In genomic region chr1:135847139-135847562, GRCm38 (mm10) we compare ENCODE assay signal across 10 mouse cellular contexts. TPM values are rescaled to one million over a fixed set of nuclear protein-coding genes. Genes with fewer than 3 reads are reported as not detected.
A peak's percentile ranks its signal among the peaks of the same experiment; 100 is the strongest.
DNase-seq lines count a peak whose midpoint lies in the region; ATAC-seq and TF ChIP-seq lines count a peak whose summit lies in the region.
"Had no signal": no experiment of that assay in that cellular context is flagged by ENCODE, and none has a peak within 500 bp of the region (broad histone marks: within the 10 kb centered on the region; RNA-seq: fewer than 3 reads in every experiment).

No protein-coding gene starts in this region.

- H3K27me3 ChIP-seq in embryonic facial prominence, embryonic 10.5 days (replicated peaks; ENCODE audit: low read depth, poor library complexity, severe bottlenecking): 0 out of 2 replicates have a peak, but pooled peaks cover under 1% of the 10 kb centered on the region
- no peaks in the 10 kb centered on the region for H3K27me3 ChIP-seq in midbrain, postnatal 0 days (ENCODE audit: insufficient read depth, low read length)
- H3K27me3 ChIP-seq: embryonic facial prominence, embryonic 13.5 days; limb, embryonic 13.5 days had no signal

- no peak overlapping the region for H3K4me2 ChIP-seq in midbrain, postnatal 0 days (ENCODE audit: low read depth, low read length, poor library complexity, severe bottlenecking)
- H3K4me2 ChIP-seq: embryonic facial prominence, embryonic 13.5 days; limb, embryonic 13.5 days had no signal

- no peak for ATAC-seq in midbrain, postnatal 0 days (ENCODE audit: low FRiP score)

- H3K36me3 ChIP-seq in embryonic facial prominence, embryonic 10.5 days (replicated peaks): no peaks in the 10 kb centered on the region
- H3K36me3 ChIP-seq in midbrain, postnatal 0 days (ENCODE audit: insufficient read depth, low read length): no peaks in the 10 kb centered on the region
- H3K36me3 ChIP-seq: embryonic facial prominence, embryonic 13.5 days; limb, embryonic 13.5 days had no signal

- intact Hi-C loops in gastrocnemius, adult 2 months (cut with DNase I): no loop called here
- intact Hi-C loops in gastrocnemius, postnatal 14 days (cut with DNase I; ENCODE audit: low total_unique reads): no loop called here

- peaks cover 23% of the 10 kb centered on the region for H3K4me1 ChIP-seq in embryonic facial prominence, embryonic 10.5 days
- H3K4me1 ChIP-seq in midbrain, postnatal 0 days (ENCODE audit: insufficient read depth, low read length): no peaks in the 10 kb centered on the region

- no peak overlapping the region for H3K27ac ChIP-seq in gastrocnemius, adult 2 months
- no peak overlapping the region for H3K27ac ChIP-seq in embryonic facial prominence, embryonic 10.5 days (replicated peaks)
- no peak overlapping the region for H3K27ac ChIP-seq in midbrain, postnatal 0 days (ENCODE audit: low read depth, low read length)
- H3K27ac ChIP-seq: embryonic facial prominence, embryonic 13.5 days; limb, embryonic 13.5 days had no signal

- TF ChIP-seq CTCF in gastrocnemius, adult 2 months (IDR thresholded peaks at IDR 0.05): peak; percentile 59
- peak; percentile 64 for TF ChIP-seq CTCF in midbrain, postnatal 0 days (IDR thresholded peaks at IDR 0.05)

- no peak overlapping the region for H3K9ac ChIP-seq in midbrain, postnatal 0 days (replicated peaks; ENCODE audit: low read length, poor library complexity, severe bottlenecking)
- H3K9ac ChIP-seq: embryonic facial prominence, embryonic 13.5 days; limb, embryonic 13.5 days had no signal

- WGBS in embryonic facial prominence, embryonic 10.5 days: 31% methylated on average over 6 of the region's 6 CpGs
- WGBS in midbrain, postnatal 0 days: 29% methylated on average over 6 of the region's 6 CpGs

- H3K4me3 ChIP-seq in gastrocnemius, adult 2 months: no peak overlapping the region
- no peak overlapping the region for H3K4me3 ChIP-seq in embryonic facial prominence, embryonic 10.5 days
- no peak overlapping the region for H3K4me3 ChIP-seq in midbrain, postnatal 0 days (ENCODE audit: low read depth, low read length)
- H3K4me3 ChIP-seq: embryonic facial prominence, embryonic 13.5 days; limb, embryonic 13.5 days had no signal

- DNase-seq in gastrocnemius, adult 2 months: no peak
- no peak for DNase-seq in gastrocnemius, postnatal 14 days
- DNase-seq in 416B (ENCODE audit: low read depth): peak; percentile 76
- DNase-seq in T-cell, adult 2 months (ENCODE audit: low spot score): peak; percentile 18
- peak; percentile 59 for DNase-seq in embryonic facial prominence, embryonic 10.5 days (ENCODE audit: low spot score)
- peak; percentile 61 to 71 for DNase-seq in kidney, postnatal 4 days
- peak; percentile 38 for DNase-seq in midbrain, postnatal 0 days (ENCODE audit: low spot score)
- no peak for DNase-seq in urinary bladder, postnatal 4 days (ENCODE audit: low spot score in 2 of 2)

- no peaks in the 10 kb centered on the region for H3K9me3 ChIP-seq in embryonic facial prominence, embryonic 10.5 days
- no peaks in the 10 kb centered on the region for H3K9me3 ChIP-seq in midbrain, postnatal 0 days (ENCODE audit: low read length)
- H3K9me3 ChIP-seq: embryonic facial prominence, embryonic 13.5 days; limb, embryonic 13.5 days had no signal

RNA-seq across cellular contexts. Expression of gene Tnnt2, which starts 11.0 kb away (rescaled TPM):
- 1 to 10 TPM in 1 of 2 experiments, under 1 TPM in 1; 0.77 to 3.3 TPM for total RNA-seq in gastrocnemius, adult 2 months (2021)
- total RNA-seq in gastrocnemius, postnatal 14 days (2021): 10 to 100 TPM; 22.8 to 27.9 TPM
- 1.1 and 4.4 TPM in 2 replicates for polyA plus RNA-seq in embryonic facial prominence, embryonic 10.5 days (2016; fragmentation: Nextera tagmentation; extraction: Ambion mirVana)
- total RNA-seq in midbrain, postnatal 0 days (2014; rRNA removed): 0.52 and 1.0 TPM in 2 replicates
- polyA plus RNA-seq in midbrain, postnatal 0 days (2015; fragmentation: Nextera tagmentation; extraction: Ambion mirVana): 0.51 and 1.3 TPM in 2 replicates

RNA-seq across cellular contexts. Expression of gene Lad1, which starts 28.8 kb away (rescaled TPM):
- total RNA-seq in gastrocnemius, adult 2 months (2021): not detected
- total RNA-seq in gastrocnemius, postnatal 14 days (2021): under 1 TPM; 0.16 to 0.22 TPM
- polyA plus RNA-seq in embryonic facial prominence, embryonic 10.5 days (2016; fragmentation: Nextera tagmentation; extraction: Ambion mirVana): 7.5 TPM in 2 replicates
- 0.90 and 1.9 TPM in 2 replicates for total RNA-seq in midbrain, postnatal 0 days (2014; rRNA removed)
- polyA plus RNA-seq in midbrain, postnatal 0 days (2015; fragmentation: Nextera tagmentation; extraction: Ambion mirVana): 0.56 and 0.64 TPM in 2 replicates

Comparison
In these comparisons a context has a peak if more than half of its experiments do, and no peak if none do; other contexts are left out.
1. RNA of gene Tnnt2, which starts 11.0 kb away (total RNA-seq): 22.8 to 27.9 TPM in gastrocnemius, postnatal 14 days; 0.77 to 3.3 TPM in gastrocnemius, adult 2 months and 0.52 to 1.0 TPM in midbrain, postnatal 0 days; every median in the first group is over 4 times any median in the second.
2. DNase-seq: peak in 416B (single experiment), T-cell, adult 2 months (single experiment), embryonic facial prominence, embryonic 10.5 days (single experiment), kidney, postnatal 4 days (2 of 2) and midbrain, postnatal 0 days (single experiment); none in gastrocnemius, adult 2 months (single experiment), gastrocnemius, postnatal 14 days (single experiment) and urinary bladder, postnatal 4 days (0 of 2).